Mouse (Mus musculus) cerebellum, postnatal 4 days (tissue): ENCODE data around the gene Sstr2.

Experiments
- DNase-seq, 2 experiments: peaks; one replicate each; pipeline ENCODE4 v3.0.0; 2022; ENCODE audit warnings: low spot score in 2 of 2, mixed read lengths in 1 of 2

The Sstr2 gene

GRCm38 (mm10) chr11:113619420-113620080 is 408 bp downstream of the Sstr2 start:
- no peak for DNase-seq

- no peak for DNase-seq
Measured at GRCm38 (mm10) chr11:113621001-113621400, 1.9 kb downstream of the Sstr2 start.

GRCm38 (mm10) chr11:113622028-113622427 is 2.9 kb downstream of the Sstr2 start:
- no peak for DNase-seq

DNA sequence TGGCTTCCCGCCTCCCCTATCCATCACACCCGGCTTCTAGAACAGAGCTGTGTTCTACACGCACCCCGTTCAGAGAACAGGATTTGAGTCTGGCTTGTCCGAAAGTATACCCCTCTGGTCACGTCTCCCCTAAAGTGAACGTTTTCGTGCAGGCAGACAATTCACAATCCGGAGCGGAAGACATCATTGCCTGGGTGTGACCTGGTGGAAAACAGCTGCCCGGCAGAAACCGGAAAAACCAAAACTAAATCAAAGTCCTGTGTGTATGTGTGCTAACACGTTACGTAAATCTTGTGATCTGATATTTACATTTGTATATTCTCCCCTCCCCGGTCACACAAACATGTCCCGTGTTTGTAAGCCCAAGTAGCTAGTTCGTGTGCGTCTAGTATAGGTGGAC is 6.3 kb downstream of the Sstr2 start:
- DNase-seq: no peak

DNA sequence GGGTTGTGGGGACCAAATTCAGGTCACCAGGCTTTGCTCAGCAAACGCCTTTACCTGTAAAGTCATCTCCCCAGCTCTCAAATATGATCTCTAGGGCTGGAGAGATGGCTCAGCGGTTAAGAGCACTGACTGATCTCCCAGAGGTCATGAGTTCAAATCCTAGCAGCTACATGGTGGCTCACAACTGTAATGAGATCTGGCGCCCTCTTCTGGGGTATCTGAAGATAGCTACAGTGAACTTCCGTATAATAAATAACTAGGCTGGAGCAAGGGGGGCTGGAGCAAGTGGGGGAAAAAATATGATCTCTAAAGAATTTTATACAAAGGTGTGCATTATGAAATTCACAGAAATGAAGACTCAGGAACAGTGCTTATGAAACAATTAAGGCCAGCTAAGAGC is 8.6 kb downstream of the Sstr2 start:
- no peak for DNase-seq

DNA sequence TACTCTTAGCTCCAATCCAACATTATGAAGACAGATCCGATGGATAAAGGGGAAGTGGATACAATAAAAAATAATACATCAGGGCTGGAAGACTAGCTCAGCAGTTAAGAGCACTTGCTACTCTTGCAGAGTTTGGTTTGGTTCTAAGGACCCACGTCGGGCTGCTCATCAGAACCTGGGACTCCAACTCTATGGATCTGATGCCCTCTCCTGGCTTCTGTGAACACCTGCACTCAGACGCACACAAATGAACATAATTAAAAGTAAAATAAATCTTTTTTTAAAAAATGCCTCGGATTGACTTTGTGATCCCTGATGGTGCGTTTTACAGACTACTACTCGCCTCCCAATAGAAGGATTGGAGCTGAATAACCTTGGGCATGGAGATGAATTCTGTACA is 11.5 kb downstream of the Sstr2 start:
- DNase-seq: no peak

- no peak for DNase-seq
Measured at GRCm38 (mm10) chr11:113631302-113631701, 12.2 kb downstream of the Sstr2 start.

GRCm38 (mm10) chr11:113631862-113632261 is 12.7 kb downstream of the Sstr2 start:
- no peak for DNase-seq

DNA sequence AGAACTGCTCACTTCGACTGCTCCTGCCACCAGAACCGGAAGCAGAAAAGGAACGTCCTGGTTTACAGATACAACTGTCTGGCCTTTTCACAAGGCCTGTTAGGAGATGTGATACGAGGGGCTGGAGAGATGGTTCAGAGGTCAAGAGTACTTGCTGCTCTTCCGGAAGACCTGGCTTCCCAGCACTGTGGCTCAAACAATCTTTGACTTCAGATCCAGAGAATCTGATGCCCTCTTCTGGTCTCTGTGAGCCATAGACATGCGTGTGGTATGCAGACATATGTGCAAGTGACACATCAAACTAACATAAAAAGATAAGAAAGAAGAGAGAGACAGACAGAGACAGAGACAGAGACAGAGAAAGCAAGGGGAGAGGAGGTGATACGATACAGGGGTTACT is 13.2 kb downstream of the Sstr2 start:
- no peak for DNase-seq

- no peak for DNase-seq
Measured at GRCm38 (mm10) chr11:113633398-113633797, 14.3 kb downstream of the Sstr2 start.

- peak in 1 of 2 experiments; percentile 62 for DNase-seq
Measured at GRCm38 (mm10) chr11:113634699-113635121, 15.6 kb downstream of the Sstr2 start.

- DNase-seq: no peak
Measured at GRCm38 (mm10) chr11:113638680-113639079, 19.5 kb downstream of the Sstr2 start.

DNA sequence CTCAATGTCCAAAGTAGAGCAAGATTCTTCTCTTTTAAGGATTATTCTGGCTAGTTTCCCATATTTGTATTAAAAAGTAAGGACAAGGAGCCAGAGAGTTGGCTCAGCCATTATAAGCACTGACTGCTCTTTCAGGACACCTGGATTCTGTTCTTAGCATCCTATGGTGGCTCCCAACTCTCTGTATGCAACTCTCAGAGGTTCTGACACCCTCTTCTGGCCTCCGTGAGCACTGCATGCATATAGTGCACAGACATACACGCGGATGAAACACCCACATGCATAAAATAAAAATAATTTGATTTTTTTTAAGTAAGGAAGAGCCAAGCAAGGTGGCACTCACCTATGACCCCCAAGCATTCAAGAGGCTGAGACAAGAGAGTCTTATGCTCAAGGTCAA is 26.0 kb downstream of the Sstr2 start:
- no peak for DNase-seq

- peak; percentile 80 to 89 for DNase-seq
Measured at GRCm38 (mm10) chr11:113648152-113648551, 29.0 kb downstream of the Sstr2 start.

- DNase-seq: no peak
Measured at GRCm38 (mm10) chr11:113648690-113649352, 29.7 kb downstream of the Sstr2 start, which contains the start of gene Cog1. TSS of gene Cog1 (plus strand) at chr11:113649169.

DNA sequence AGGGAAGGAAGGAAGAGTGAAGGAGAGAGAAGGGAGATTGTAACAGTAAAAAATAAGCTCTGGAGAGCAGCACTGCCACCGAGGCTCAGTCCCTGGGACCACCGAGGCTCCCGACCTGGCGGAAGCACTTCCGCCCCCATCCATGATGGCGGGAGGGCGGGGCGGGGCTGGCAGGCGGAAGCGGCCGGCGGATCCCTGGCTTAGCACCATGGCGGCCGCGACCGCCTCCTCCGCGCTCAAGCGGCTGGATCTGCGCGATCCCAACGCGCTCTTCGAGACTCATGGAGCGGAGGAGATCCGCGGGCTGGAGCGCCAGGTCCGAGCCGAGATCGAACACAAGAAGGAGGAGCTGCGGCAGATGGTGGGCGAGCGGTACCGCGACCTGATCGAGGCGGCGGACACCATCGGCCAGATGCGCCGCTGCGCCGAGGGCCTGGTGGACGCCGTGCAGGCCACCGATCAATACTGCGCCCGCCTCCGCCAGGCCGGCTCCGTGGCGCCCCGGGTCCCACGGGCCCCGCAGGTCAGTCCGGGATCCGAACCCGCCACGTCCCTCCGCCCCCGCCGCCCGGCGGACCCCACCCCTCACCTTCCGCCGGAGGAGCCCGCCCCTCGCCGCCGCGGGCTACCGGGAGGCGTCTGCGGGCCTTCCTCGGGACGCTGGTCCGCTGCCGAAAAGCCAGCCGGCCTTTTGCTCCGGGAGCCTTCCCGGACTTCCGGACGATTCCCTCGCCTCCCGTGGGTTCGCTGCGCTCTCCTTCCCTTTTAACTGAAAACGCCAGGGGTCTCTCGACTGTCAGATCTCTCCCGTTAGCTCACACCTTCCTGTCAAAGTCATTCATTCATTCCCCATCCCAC is 30.4 kb downstream of the Sstr2 start, which contains the start of gene Slc39a11:
TSS of gene Slc39a11 (minus strand) at position 727 of the 858 bp plus-strand sequence.
- peak; percentile 43 to 72 for DNase-seq

- DNase-seq: peak in 1 of 2 experiments; percentile 50
Measured at GRCm38 (mm10) chr11:113651206-113651906, 32.2 kb downstream of the Sstr2 start.

DNA sequence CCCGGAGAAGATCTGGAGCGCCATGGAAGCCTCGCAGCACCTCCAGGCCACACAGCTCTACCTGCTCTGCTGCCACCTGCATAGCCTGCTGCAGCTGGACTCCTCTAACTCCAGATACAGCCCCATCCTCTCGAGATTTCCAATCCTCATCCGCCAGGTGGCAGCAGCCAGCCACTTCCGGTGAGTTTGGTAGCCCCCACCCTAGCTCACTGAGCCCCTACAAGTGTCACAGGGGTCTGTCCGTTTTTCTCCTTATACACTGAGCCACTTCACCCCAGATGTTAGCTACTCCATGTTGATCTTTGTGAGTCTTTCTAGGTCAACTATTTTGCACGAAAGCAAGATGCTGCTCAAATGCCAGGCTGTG is 32.7 kb downstream of the Sstr2 start:
- peak; percentile 62 to 76 for DNase-seq

GRCm38 (mm10) chr11:113652516-113652915 is 33.4 kb downstream of the Sstr2 start:
- DNase-seq: no peak

DNA sequence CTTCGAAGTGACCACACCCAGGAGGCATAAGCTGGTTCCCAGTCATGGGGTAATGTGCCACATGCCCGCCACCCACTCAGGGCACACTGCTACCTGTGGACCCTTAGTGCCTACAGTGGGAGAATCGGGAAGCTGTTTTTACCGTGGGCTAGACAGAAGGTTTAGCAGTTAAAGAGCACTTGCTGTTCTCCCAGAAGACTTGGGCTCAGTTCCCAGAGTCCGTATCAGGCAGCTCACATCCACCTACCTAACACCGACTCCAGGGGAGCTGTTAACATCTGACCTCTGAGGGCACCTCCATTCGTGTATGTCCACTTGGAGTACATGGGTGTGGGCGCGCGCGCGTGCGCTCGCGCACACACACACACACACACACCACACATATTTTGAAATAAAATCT is 35.0 kb downstream of the Sstr2 start:
- DNase-seq: no peak

GRCm38 (mm10) chr11:113654561-113655270 is 35.6 kb downstream of the Sstr2 start:
- no peak for DNase-seq
